Mouse (Mus musculus) midbrain, embryonic 14.5 days (tissue): ENCODE measurements at regions not wholly inside any gene's neighbourhood (a gene's known extent, or its start where the extent isn't known, plus 50 kb on each side); places are given as distances from the start of the nearest gene placed in this dataset.

Experiments used
- ATAC-seq: fragments of 200-750 bp; cut with Nextera tagmentation; 2 replicates; pipeline ENCODE4 v1.8.0; 2017; ENCODE audit warnings: moderate number of reproducible peaks, moderate library complexity; ENCODE audit not compliant: low FRiP score, low TSS enrichment
- DNase-seq: peaks from one replicate; pipeline ENCODE4 v3.0.0-alpha.2; 2015
- H3K27ac ChIP-seq: fragments of 300-500 bp; sonication (generic); replicated peaks from 2 replicates; pipeline ENCODE4 v1.5.1; 2014; ENCODE audit warnings: mild to moderate bottlenecking, low read depth, low read length, moderate library complexity
- H3K27me3 ChIP-seq: fragments of 300-500 bp; sonication (generic); 2 replicates; pipeline ENCODE4 v1.6.1; 2014; ENCODE audit warnings: low read length, control low read depth, mixed read lengths; ENCODE audit not compliant: control insufficient read depth, insufficient read depth
- H3K36me3 ChIP-seq: fragments of 300-500 bp; sonication (generic); 2 replicates; pipeline ENCODE4 v1.6.1; 2014; ENCODE audit warnings: low read length, control low read depth; ENCODE audit not compliant: control insufficient read depth, insufficient read depth
- H3K4me1 ChIP-seq: fragments of 300-500 bp; sonication (generic); 2 replicates; pipeline ENCODE4 v1.6.1; 2014; ENCODE audit warnings: mild to moderate bottlenecking, antibody characterized with exemption, low read length, control low read depth; ENCODE audit not compliant: control insufficient read depth, insufficient read depth
- H3K4me2 ChIP-seq: fragments of 300-500 bp; sonication (generic); 2 replicates; pipeline ENCODE4 v1.6.1; 2014; ENCODE audit warnings: mild to moderate bottlenecking, low read length, moderate library complexity
- H3K4me3 ChIP-seq: fragments of 300-500 bp; sonication (generic); replicated peaks from 2 replicates; pipeline ENCODE4 v1.5.1; 2014; ENCODE audit warnings: low read depth, low read length
- H3K9ac ChIP-seq: fragments of 300-500 bp; sonication (generic); replicated peaks from 2 replicates; pipeline ENCODE4 v1.6.1; 2014; ENCODE audit warnings: mild to moderate bottlenecking, low read length, moderate library complexity
- H3K9me3 ChIP-seq: fragments of 300-500 bp; sonication (generic); 2 replicates; pipeline ENCODE4 v1.6.1; 2016; ENCODE audit warnings: low read length, control low read depth, mixed read lengths; ENCODE audit not compliant: control insufficient read depth
- WGBS: fragments of 180-500 bp; shearing (Covaris S2); extraction: QIAGEN DNeasy Blood & Tissue Kit; methylation state at CpG from one replicate; pipeline ENCODE4 v1.1.7; 2014; 5-methylcytosine and 5-hydroxymethylcytosine counted together

DNA sequence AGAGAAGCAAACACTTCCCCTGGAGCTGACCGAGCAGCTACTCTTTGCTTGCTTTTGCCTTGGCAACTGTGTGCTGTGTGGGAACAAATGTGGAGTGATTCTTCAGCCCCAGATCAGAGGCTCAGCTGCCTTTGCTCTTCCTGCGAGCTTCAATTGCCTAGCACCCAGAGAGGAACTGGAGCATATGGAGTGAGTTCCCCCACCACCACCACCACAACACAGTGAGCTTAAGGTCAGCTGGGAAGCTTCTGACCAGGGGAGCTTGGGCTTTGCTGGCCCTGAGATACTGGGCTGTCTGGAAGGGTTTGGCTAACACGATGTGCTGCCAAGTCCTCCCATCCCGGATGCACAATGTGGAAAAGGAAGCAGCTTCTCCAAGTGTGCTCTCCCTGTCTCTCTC, 432.8 kb upstream of the Gulo start:
- H3K9ac ChIP-seq: no peak overlapping the region
- peak; percentile 27 for DNase-seq
- H3K9me3 ChIP-seq: no peaks in the 10 kb centered on the region
- no peak overlapping the region for H3K27ac ChIP-seq
- no peaks in the 10 kb centered on the region for H3K36me3 ChIP-seq
- 65% methylated on average over 4 of the region's 4 CpGs for WGBS
- no peak for ATAC-seq
- H3K4me2 ChIP-seq: no peak overlapping the region
- no peaks in the 10 kb centered on the region for H3K27me3 ChIP-seq
- H3K4me3 ChIP-seq: no peak overlapping the region
- H3K4me1 ChIP-seq: no peaks in the 10 kb centered on the region

DNA sequence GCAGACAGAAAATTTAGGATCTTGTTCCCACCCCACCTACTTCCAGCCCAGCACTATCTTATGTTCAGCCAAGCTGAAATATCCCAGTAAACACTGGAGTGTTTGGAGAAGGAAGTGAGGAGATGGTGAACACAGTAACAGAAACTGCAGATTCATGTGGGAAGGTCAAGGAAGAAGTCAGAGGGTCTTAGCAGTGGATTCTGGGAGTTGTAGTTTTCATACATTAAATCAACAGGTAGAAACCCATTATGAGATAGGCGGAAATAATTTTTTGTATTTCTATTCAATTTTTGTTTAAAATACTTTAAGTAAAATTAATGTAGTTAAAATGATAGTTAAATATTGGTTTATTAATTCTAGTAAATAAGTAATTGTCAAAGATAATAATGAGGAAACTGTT, 429.6 kb upstream of the Gulo start:
- Histone ChIP-seq H3K9ac (no peak overlapping the region), H3K4me1 (no peaks in the 10 kb centered on the region), H3K27ac (no peak overlapping the region), H3K9me3 (no peaks in the 10 kb centered on the region), H3K27me3 (no peaks in the 10 kb centered on the region), H3K4me2 (no peak overlapping the region), H3K4me3 (no peak overlapping the region), H3K36me3 (no peaks in the 10 kb centered on the region)
- ATAC-seq (no peak), DNase-seq (no peak)
- 93% methylated on average over 1 of the region's 1 CpGs for WGBS

- no peak overlapping the region for H3K4me3 ChIP-seq
- WGBS: 85% methylated on average over 1 of the region's 1 CpGs
- no peaks in the 10 kb centered on the region for H3K4me1 ChIP-seq
- no peaks in the 10 kb centered on the region for H3K9me3 ChIP-seq
- H3K9ac ChIP-seq: no peak overlapping the region
- no peaks in the 10 kb centered on the region for H3K27me3 ChIP-seq
- no peaks in the 10 kb centered on the region for H3K36me3 ChIP-seq
- no peak overlapping the region for H3K27ac ChIP-seq
- no peak for DNase-seq
- no peak overlapping the region for H3K4me2 ChIP-seq
- no peak for ATAC-seq
These were observed 429.0 kb upstream of the Gulo start for GRCm38 (mm10) chr14:66438001-66438400.

- H3K9me3 ChIP-seq: no peaks in the 10 kb centered on the region
- H3K4me1 ChIP-seq: no peaks in the 10 kb centered on the region
- H3K4me3 ChIP-seq: no peak overlapping the region
- no peaks in the 10 kb centered on the region for H3K27me3 ChIP-seq
- WGBS: 85% methylated on average over 5 of the region's 5 CpGs
- no peaks in the 10 kb centered on the region for H3K36me3 ChIP-seq
- ATAC-seq (no peak), DNase-seq (peak; percentile 9)
- no peak overlapping the region for H3K27ac ChIP-seq
- no peak overlapping the region for H3K4me2 ChIP-seq
- no peak overlapping the region for H3K9ac ChIP-seq
These were observed 422.6 kb upstream of the Gulo start for GRCm38 (mm10) chr14:66431630-66432029.

GRCm38 (mm10) chr14:66424141-66424540, 415.1 kb upstream of the Gulo start:
- Histone ChIP-seq H3K9me3 (no peaks in the 10 kb centered on the region), H3K27me3 (no peaks in the 10 kb centered on the region), H3K4me2 (no peak overlapping the region), H3K4me3 (no peak overlapping the region), H3K9ac (no peak overlapping the region), H3K27ac (0 out of 2 replicates have a peak overlapping the region, but pooled peaks have one; percentile 26), H3K4me1 (peaks cover 8% of the 10 kb centered on the region; the same call in 1 of the 2 replicates), H3K36me3 (no peaks in the 10 kb centered on the region)
- DNase-seq: peak; percentile 75
- 6% methylated on average over 5 of the region's 5 CpGs for WGBS
- no peak for ATAC-seq
